Mouse (Mus musculus) central nervous system, embryonic 18 days (tissue): ENCODE results near the gene Adh4. TPM values are rescaled to one million over a fixed set of nuclear protein-coding genes. Genes with fewer than 3 reads are reported as not detected.

Experiments used
- polyA plus RNA-seq: library from polyadenylated mRNA; depleted of rRNA; stranded (reverse); fragments of >200 nt; gene quantifications from 2 replicates; pipeline ENCODE4 v1.2.3, GENCODE M21; 2012; rRNA removed

Adh4 gene
- not detected in 2 replicates for polyA plus RNA-seq

DNA sequence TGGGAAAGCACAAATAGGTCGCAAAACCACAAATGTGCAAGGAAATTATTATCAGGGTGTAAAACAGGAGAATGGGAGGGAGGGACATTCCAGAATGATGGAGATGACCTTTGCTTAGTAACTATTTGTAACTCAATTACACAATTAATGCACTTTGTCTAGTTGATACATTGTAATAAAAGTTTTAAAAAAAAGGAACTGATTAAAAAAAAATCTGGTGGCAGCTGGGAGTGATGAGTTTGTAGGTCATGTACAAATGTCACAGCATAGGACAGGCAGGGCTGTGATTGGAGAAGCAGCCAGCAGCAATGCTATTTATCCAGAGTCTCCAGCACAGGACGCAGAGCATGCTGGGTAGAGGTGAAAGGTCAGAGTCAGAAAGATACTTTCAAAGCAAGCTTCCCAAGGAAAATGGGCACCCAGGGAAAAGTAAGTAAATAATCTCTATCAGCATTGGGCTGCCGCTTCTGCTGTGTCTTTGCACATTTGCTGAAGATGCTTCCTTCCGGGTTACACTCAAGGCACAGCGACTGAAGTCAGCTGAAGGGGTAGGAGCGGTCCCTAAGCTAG, at the start of gene Adh4:
TSS of gene Adh4 (plus strand) at position 346 of the 570 bp plus-strand sequence.

DNA sequence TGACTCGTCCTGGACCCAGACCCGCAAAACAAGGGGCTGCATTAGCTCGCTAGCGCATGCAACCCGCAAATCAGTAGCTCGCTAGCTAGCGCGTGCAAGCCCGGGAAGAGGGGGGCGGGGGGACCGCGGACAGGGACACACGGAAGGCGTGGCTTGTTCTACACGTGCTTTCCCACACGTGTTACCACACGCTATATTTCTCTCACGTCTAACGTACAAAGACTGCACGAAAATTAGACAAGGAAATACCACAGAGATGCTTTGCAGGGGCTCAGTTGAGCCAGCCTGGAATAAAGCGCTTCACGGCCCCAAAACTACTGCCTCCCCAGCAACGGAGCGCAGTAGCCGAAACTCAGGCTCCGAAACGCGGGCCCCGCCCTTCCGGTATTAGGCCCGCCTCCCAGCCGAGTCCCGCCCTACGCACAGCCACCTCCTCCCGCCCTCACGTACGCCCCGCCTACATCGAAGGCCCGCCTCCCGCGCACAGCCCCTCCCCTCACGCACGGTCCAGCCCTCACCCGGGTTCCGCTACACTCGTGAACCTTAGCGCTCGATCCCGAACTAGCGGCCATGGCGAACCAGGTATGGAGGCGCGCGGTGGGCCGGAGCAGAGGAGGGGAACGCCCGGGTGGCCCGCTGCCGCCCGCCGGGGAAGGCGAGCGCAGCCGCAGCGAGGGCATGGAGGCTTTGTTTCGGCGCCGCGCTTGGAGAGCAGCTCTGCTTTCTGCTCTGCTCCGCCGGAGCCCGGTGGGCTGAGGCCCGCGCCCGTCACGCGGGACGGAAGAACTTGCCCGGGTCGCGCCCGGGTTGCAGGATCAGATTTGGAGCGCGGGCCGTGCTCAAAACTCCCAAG, 27.6 kb downstream of the Adh4 start, which contains the start of gene Adh5:
TSS of gene Adh5 (plus strand) at position 482 of the 853 bp plus-strand sequence.

Other genes starting within 250 kb of the Adh4 start
- 0.08 TPM in 1 of 2 replicates, not detected in the other for gene 4930579F01Rik, start 221.6 kb upstream of the Adh4 start, polyA plus RNA-seq
- 0.57 and 1.1 TPM in 2 replicates for gene Adh7, start 197.7 kb upstream of the Adh4 start, polyA plus RNA-seq
- gene Adh1, start 154.5 kb upstream of the Adh4 start, polyA plus RNA-seq: 0.98 and 1.2 TPM in 2 replicates
- gene Adh6a, start 102.2 kb upstream of the Adh4 start, polyA plus RNA-seq: not detected in 2 replicates
- gene Adh6b, start 73.7 kb upstream of the Adh4 start, polyA plus RNA-seq: 0.08 and 0.11 TPM in 2 replicates
- 139 and 145 TPM in 2 replicates for gene Adh5, start 27.6 kb downstream of the Adh4 start, polyA plus RNA-seq
- 61.2 and 64.8 TPM in 2 replicates for gene Metap1, start 74.0 kb downstream of the Adh4 start, polyA plus RNA-seq
- gene Eif4e, start 110.7 kb downstream of the Adh4 start, polyA plus RNA-seq: 228 and 233 TPM in 2 replicates